Mouse (Mus musculus) MEL (cell line): ENCODE results near the gene Sipa1l3.

ENCODE experiments used
- MAX ChIP-seq: IDR thresholded peaks from 2 replicates; pipeline ENCODE4 v1.6.1; 2011; ENCODE audit warnings: low read length, improper control_type of control experiment
- MYC ChIP-seq: IDR thresholded peaks from 2 replicates; pipeline ENCODE4 v1.6.1; 2011; ENCODE audit warnings: low read depth, mild to moderate bottlenecking, low read length, improper control_type of control experiment, moderate library complexity

GRCm38 (mm10) chr7:29367166-29368003 lies 151.1 kb downstream of the Sipa1l3 start:
- TF ChIP-seq MAX, result no peak
- no peak for TF ChIP-seq MYC
